Mouse (Mus musculus) stomach, embryonic 15.5 days (tissue): Measurements from ENCODE around the gene Vmn1r158. TPM values are rescaled to one million over a fixed set of nuclear protein-coding genes. Genes with fewer than 3 reads are reported as not detected.
"Not testable (repeated sequence)": the region's sequence is repeated elsewhere in the genome, so short reads cannot be mapped to it uniquely, and the experiment has no call there.

Experiments
- ATAC-seq: fragments of 200-750 bp; cut with Nextera tagmentation; 2 replicates; pipeline ENCODE4 v1.8.0; 2017; ENCODE audit warnings: low read depth, moderate number of reproducible peaks, moderate TSS enrichment; ENCODE audit not compliant: insufficient read depth, low FRiP score
- H3K27ac ChIP-seq: fragments of 300-500 bp; sonication (generic); 2 replicates; pipeline ENCODE4 v1.5.1; 2015; ENCODE audit warnings: mild to moderate bottlenecking, inconsistent platforms
- H3K27me3 ChIP-seq: fragments of 300-500 bp; sonication (generic); replicated peaks from 2 replicates; pipeline ENCODE4 v1.6.1; 2015; ENCODE audit warnings: inconsistent platforms
- H3K36me3 ChIP-seq: fragments of 300-500 bp; sonication (generic); 2 replicates; pipeline ENCODE4 v1.6.1; 2015; ENCODE audit warnings: inconsistent platforms
- H3K4me1 ChIP-seq: fragments of 300-500 bp; sonication (generic); 2 replicates; pipeline ENCODE4 v1.6.1; 2015; ENCODE audit warnings: inconsistent platforms
- H3K4me2 ChIP-seq: fragments of 300-500 bp; sonication (generic); 2 replicates; pipeline ENCODE4 v1.6.1; 2015; ENCODE audit warnings: mild to moderate bottlenecking, inconsistent platforms
- H3K4me3 ChIP-seq: fragments of 300-500 bp; sonication (generic); replicated peaks from 2 replicates; pipeline ENCODE4 v1.5.1; 2015; ENCODE audit warnings: inconsistent platforms
- H3K9ac ChIP-seq: fragments of 300-500 bp; sonication (generic); 2 replicates; pipeline ENCODE4 v1.6.1; 2015; ENCODE audit warnings: inconsistent platforms
- H3K9me3 ChIP-seq: fragments of 300-500 bp; sonication (generic); 2 replicates; pipeline ENCODE4 v1.6.1; 2016; ENCODE audit warnings: inconsistent platforms
- WGBS: fragments of 180-500 bp; shearing (Covaris S2); methylation state at CpG from one replicate; pipeline ENCODE4 v1.1.7; 2015; 5-methylcytosine and 5-hydroxymethylcytosine counted together
- polyA plus RNA-seq: library from polyadenylated mRNA; unstranded; fragments of >200 nt; fragmentation: Nextera tagmentation; extraction: Ambion mirVana; gene quantifications from 2 replicates; pipeline ENCODE4 v1.2.1, GENCODE M21; 2015

Vmn1r158 gene
- not detected in 2 replicates for polyA plus RNA-seq

DNA sequence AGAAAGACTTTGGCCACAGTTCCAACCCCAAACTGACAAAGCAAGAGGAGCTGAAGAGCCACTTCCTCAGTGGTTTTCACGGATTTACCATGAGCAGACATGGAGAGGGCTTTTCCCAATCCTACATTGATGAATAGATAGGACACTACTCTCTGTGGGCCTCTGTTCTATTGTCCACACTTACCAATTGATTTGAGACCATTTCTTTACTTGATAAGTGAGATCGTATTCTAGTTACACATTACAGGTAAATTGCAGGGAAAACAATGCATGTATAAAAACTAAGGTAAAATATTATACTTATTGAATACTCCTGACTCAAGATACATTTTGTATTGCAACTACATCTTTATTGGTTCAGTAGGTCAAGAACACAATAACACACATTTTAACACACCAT lies at the start of gene Vmn1r158:
TSS of gene Vmn1r158 (minus strand) at position 101 of the 400 bp plus-strand sequence.
- H3K27ac ChIP-seq, H3K36me3 ChIP-seq, H3K4me3 ChIP-seq, H3K27me3 ChIP-seq, H3K9ac ChIP-seq, H3K4me2 ChIP-seq, ATAC-seq, H3K9me3 ChIP-seq, H3K4me1 ChIP-seq: not testable (repeated sequence)
- 51% methylated on average over 2 of the region's 2 CpGs for WGBS

DNA sequence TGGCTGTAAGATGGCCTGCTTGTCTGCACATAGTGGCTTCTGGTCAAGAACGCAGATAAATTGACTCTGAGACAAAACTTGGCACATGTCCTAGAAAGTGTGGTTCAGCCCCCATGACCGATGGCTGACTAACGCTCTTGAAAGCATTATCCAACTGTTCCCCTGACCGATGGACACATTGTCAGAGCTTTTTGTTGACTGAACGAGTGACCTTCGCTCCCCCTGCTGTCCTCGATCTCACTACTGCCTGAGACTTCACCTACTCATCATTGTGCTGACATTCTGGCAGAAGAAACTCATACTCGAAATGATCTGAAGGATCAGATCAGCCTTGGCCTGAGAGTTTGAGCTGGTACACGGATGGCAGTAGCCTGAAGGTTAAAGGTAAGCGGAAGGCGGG lies 14.6 kb downstream of the Vmn1r158 start:
- not testable (repeated sequence) for H3K4me3 ChIP-seq, H3K4me1 ChIP-seq, H3K9me3 ChIP-seq, H3K27ac ChIP-seq, ATAC-seq, H3K36me3 ChIP-seq, H3K27me3 ChIP-seq, H3K9ac ChIP-seq, H3K4me2 ChIP-seq
- 87% methylated on average over 7 of the region's 11 CpGs for WGBS

GRCm38 (mm10) chr7:22761397-22761796 lies 29.2 kb downstream of the Vmn1r158 start, which contains the start of gene Vmn1r157:
Gene Vmn1r157 (plus strand): TSS chr7:22761697.
- not testable (repeated sequence) for H3K9me3 ChIP-seq, H3K4me2 ChIP-seq, H3K36me3 ChIP-seq, H3K27me3 ChIP-seq, H3K27ac ChIP-seq, H3K4me1 ChIP-seq, ATAC-seq, H3K9ac ChIP-seq, H3K4me3 ChIP-seq
- WGBS, result 19% methylated on average over 2 of the region's 3 CpGs

Other genes with a start within 250 kb of the Vmn1r158 start
- gene Gm4201, start 225.4 kb downstream of the Vmn1r158 start, polyA plus RNA-seq, result not detected in 2 replicates
- not detected in 2 replicates for gene Gm4565, start 202.7 kb downstream of the Vmn1r158 start, polyA plus RNA-seq
- gene Vmn1r155, start 132.8 kb downstream of the Vmn1r158 start, polyA plus RNA-seq, result not detected in 2 replicates
- not detected in 2 replicates for gene Gm8693, start 98.5 kb downstream of the Vmn1r158 start, polyA plus RNA-seq
- not detected in 2 replicates for gene Gm4567, start 71.1 kb downstream of the Vmn1r158 start, polyA plus RNA-seq
- gene Vmn1r157, start 29.1 kb downstream of the Vmn1r158 start, polyA plus RNA-seq, result not detected in 2 replicates
- gene Vmn1r159, start 52.8 kb upstream of the Vmn1r158 start, polyA plus RNA-seq, result not detected in 2 replicates
- not detected in 2 replicates for gene Vmn1r160, start 80.4 kb upstream of the Vmn1r158 start, polyA plus RNA-seq
- gene Gm4214, start 193.9 kb upstream of the Vmn1r158 start, polyA plus RNA-seq, result not detected in 2 replicates
- gene Gm4216, start 229.1 kb upstream of the Vmn1r158 start, polyA plus RNA-seq, result not detected in 2 replicates